Mouse (Mus musculus): ENCODE results near the gene Ccnf. TPM values are rescaled to one million over a fixed set of nuclear protein-coding genes. Genes with fewer than 3 reads are reported as not detected.

Gene Ccnf
- polyA plus RNA-seq (2014; fragmentation: Illumina TruSeq; extraction: RNeasy Lipid Tissue Mini Kit (QIAGEN cat#74804); ENCODE audit: low read depth, low replicate concordance) = 1.5 TPM

DNA sequence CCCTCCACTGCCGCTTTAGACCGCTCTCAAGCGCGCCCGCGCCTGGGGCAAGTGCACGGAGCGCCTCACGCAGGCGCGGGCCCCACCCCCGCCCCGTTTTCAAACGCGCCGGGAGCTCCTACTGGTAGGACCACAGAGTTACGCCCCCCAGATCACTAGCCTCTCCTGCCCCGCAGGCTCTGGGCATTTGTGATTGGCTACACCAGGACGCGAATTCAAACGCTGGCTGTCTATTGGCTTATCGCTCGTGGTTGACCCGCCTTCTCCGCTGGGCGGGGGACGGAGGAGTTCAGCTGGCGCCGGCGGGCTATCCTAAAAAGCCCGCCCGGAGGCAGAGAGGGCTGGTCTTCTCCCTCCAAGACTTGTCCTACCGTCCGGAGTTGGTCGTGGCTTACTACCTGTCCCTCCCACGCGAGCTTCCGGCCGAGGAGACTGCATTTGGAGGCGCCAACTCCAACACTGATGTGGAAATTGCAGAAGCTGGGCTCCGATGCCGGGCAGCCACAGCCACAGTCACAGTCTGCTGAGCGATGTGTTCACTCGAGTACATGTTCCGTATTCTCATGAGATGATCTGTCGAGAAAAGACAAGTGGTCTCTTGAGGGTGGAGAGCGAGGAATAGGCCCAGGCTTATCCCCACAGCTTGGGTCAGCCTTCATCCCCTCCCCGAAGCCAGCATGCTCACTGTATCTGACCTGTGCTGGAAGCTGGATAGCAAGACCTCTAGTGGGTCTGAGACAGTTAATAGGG, at the start of gene Ccnf:
Gene Ccnf, minus strand, starts transcription at position 165 of the 750 bp plus-strand sequence.

DNA sequence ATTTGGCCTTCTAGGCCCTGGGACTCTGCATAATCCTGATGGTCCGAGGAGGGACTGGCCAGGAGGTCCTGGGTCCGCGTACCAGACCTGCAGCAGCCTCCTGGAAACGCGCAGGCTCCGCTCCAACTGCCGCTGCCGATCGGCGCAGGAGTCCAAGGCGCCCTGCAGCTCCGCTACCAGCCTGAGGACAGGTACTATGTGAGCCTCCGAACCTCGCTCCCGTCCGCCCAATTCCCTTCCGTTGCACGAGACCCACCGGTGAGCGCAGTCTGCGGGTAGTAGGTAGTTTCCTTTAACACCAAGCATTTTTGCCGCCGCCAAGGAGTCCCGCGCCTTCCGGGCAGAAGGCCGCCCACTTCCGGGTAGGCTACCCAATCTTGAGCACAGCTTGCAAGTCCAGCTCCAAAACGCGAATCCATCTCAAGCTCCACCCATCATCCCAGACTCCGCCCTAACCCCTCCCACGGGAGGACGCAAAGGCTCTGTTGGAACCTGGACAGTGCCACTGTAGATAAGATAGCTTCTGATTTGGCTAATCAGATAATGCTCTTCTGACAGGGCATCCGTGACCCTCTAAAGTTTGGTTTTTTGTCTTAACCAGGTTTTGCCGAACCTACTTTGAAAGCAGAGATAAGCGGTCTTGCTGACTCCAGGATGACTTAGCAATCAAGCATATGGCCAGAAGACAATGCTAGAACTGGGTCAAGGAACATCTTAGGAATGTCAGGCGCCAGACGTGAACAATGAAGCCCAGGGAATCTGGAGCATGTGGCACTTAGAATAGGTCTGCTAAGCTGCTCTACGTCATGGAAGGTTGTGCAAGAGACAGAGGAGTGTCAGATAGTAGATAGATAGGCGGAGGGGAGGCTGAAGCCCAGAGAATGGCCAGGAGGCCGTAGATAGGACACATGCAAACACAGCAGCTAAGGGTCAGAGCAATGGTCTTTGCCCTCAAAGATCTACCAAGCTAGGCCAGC, 30.6 kb downstream of the Ccnf start, which contains the start of gene Tedc2:
Gene Tedc2, minus strand, starts transcription at position 417 of the 977 bp plus-strand sequence.

DNA sequence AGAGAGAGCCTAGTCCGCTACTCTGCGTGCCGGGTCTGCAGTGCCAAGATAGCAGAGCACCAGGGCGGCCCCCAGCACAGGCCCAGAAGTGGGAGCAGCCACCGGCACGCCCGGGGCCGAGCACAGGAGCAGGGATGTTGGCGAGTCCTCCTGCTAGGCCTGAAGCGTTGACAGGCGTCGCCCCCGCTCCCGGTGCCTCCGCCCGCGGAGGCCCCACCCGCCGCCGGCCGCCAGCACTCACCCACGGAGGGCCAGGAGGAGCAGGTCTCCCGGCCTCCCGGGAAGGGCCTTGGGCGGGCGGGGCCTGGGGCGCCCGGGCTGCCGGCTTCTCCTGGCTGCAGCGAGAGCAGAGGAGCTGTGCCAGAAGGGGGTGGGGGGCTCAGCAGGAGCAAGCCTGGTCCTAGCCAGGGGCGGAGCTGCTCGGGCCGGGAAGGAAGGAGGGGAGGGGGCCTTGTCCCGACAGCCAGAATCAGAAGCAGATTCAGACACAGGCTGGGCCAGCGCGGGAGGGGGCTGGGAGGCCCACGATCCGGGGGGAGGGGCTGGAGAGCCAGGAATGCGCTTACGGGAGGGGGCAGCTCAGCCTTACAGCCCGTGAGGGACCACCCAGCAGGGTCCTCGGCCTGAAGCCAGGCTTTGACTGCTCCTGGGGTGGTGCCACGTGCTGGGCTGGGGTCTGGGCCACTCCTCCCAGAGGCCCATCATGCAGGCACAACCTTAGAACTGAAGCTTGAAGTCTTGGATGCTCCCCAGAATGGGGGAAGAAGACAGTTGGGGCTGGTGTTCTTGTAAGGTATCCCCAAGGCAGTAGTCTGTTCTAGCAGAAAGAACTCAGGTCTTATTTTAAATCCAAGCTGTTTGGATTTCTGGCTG, 42.0 kb downstream of the Ccnf start, which contains the start of gene Ntn3:
Gene Ntn3, minus strand, starts transcription at position 489 of the 873 bp plus-strand sequence.

GRCm38 (mm10) chr17:24205284-24205888, 45.9 kb downstream of the Ccnf start, which contains the start of gene Tbc1d24:
TSS of gene Tbc1d24 (minus strand) at chr17:24205562.

Other genes with a start within 250 kb of the Ccnf start
- 0.67 TPM for gene Prss27, start 213.3 kb downstream of the Ccnf start, polyA plus RNA-seq (2014; fragmentation: Illumina TruSeq; extraction: RNeasy Lipid Tissue Mini Kit (QIAGEN cat#74804); ENCODE audit: low read depth, low replicate concordance)
- gene Kctd5, start 178.0 kb downstream of the Ccnf start, polyA plus RNA-seq (2014; fragmentation: Illumina TruSeq; extraction: RNeasy Lipid Tissue Mini Kit (QIAGEN cat#74804); ENCODE audit: low read depth, low replicate concordance) = 16.9 TPM
- gene Pdpk1, start 100.6 kb downstream of the Ccnf start, polyA plus RNA-seq (2014; fragmentation: Illumina TruSeq; extraction: RNeasy Lipid Tissue Mini Kit (QIAGEN cat#74804); ENCODE audit: low read depth, low replicate concordance) = 21.6 TPM
- gene Amdhd2, start 87.7 kb downstream of the Ccnf start, polyA plus RNA-seq (2014; fragmentation: Illumina TruSeq; extraction: RNeasy Lipid Tissue Mini Kit (QIAGEN cat#74804); ENCODE audit: low read depth, low replicate concordance) = 25.5 TPM
- 372 TPM for gene Atp6v0c, start 81.8 kb downstream of the Ccnf start, polyA plus RNA-seq (2014; fragmentation: Illumina TruSeq; extraction: RNeasy Lipid Tissue Mini Kit (QIAGEN cat#74804); ENCODE audit: low read depth, low replicate concordance)
- 4.2 TPM for gene Tbc1d24, start 45.9 kb downstream of the Ccnf start, polyA plus RNA-seq (2014; fragmentation: Illumina TruSeq; extraction: RNeasy Lipid Tissue Mini Kit (QIAGEN cat#74804); ENCODE audit: low read depth, low replicate concordance)
- 1.2 TPM for gene Ntn3, start 42.0 kb downstream of the Ccnf start, polyA plus RNA-seq (2014; fragmentation: Illumina TruSeq; extraction: RNeasy Lipid Tissue Mini Kit (QIAGEN cat#74804); ENCODE audit: low read depth, low replicate concordance)
- gene Tedc2, start 30.6 kb downstream of the Ccnf start, polyA plus RNA-seq (2014; fragmentation: Illumina TruSeq; extraction: RNeasy Lipid Tissue Mini Kit (QIAGEN cat#74804); ENCODE audit: low read depth, low replicate concordance) = 5.8 TPM
- gene Abca17, start 99.6 kb upstream of the Ccnf start, polyA plus RNA-seq (2014; fragmentation: Illumina TruSeq; extraction: RNeasy Lipid Tissue Mini Kit (QIAGEN cat#74804); ENCODE audit: low read depth, low replicate concordance) = 0.62 TPM
- 61.5 TPM for gene Abca3, start 100.5 kb upstream of the Ccnf start, polyA plus RNA-seq (2014; fragmentation: Illumina TruSeq; extraction: RNeasy Lipid Tissue Mini Kit (QIAGEN cat#74804); ENCODE audit: low read depth, low replicate concordance)
- 70.6 TPM for gene Rnps1, start 163.1 kb upstream of the Ccnf start, polyA plus RNA-seq (2014; fragmentation: Illumina TruSeq; extraction: RNeasy Lipid Tissue Mini Kit (QIAGEN cat#74804); ENCODE audit: low read depth, low replicate concordance)
- gene Eci1, start 175.2 kb upstream of the Ccnf start, polyA plus RNA-seq (2014; fragmentation: Illumina TruSeq; extraction: RNeasy Lipid Tissue Mini Kit (QIAGEN cat#74804); ENCODE audit: low read depth, low replicate concordance) = 110 TPM
- 63.7 TPM for gene Dnase1l2, start 191.6 kb upstream of the Ccnf start, polyA plus RNA-seq (2014; fragmentation: Illumina TruSeq; extraction: RNeasy Lipid Tissue Mini Kit (QIAGEN cat#74804); ENCODE audit: low read depth, low replicate concordance)
- gene E4f1, start 218.8 kb upstream of the Ccnf start, polyA plus RNA-seq (2014; fragmentation: Illumina TruSeq; extraction: RNeasy Lipid Tissue Mini Kit (QIAGEN cat#74804); ENCODE audit: low read depth, low replicate concordance) = 40.1 TPM
- gene Pgp, start 218.9 kb upstream of the Ccnf start, polyA plus RNA-seq (2014; fragmentation: Illumina TruSeq; extraction: RNeasy Lipid Tissue Mini Kit (QIAGEN cat#74804); ENCODE audit: low read depth, low replicate concordance) = 63.0 TPM
- 1.4 TPM for gene Bricd5, start 222.4 kb upstream of the Ccnf start, polyA plus RNA-seq (2014; fragmentation: Illumina TruSeq; extraction: RNeasy Lipid Tissue Mini Kit (QIAGEN cat#74804); ENCODE audit: low read depth, low replicate concordance)
- 16.6 TPM for gene Mlst8, start 227.6 kb upstream of the Ccnf start, polyA plus RNA-seq (2014; fragmentation: Illumina TruSeq; extraction: RNeasy Lipid Tissue Mini Kit (QIAGEN cat#74804); ENCODE audit: low read depth, low replicate concordance)
- gene Caskin1, start 237.1 kb upstream of the Ccnf start, polyA plus RNA-seq (2014; fragmentation: Illumina TruSeq; extraction: RNeasy Lipid Tissue Mini Kit (QIAGEN cat#74804); ENCODE audit: low read depth, low replicate concordance) = 1.7 TPM